Mouse (Mus musculus) layer of hippocampus, adult 6 months (tissue): ENCODE data around the gene Brd9. TPM values are rescaled to one million over a fixed set of nuclear protein-coding genes. Genes with fewer than 3 reads are reported as not detected.

Experiments used
- long read RNA-seq, 2 experiments: library from polyadenylated mRNA; unstranded; transcript quantifications; one replicate each; pipeline ENCODE4 v2.0.0; 2019 to 2020
- microRNA-seq: library from miRNA; unstranded; fragments of <30 nt; microRNA quantifications from one replicate; pipeline ENCODE4 v1.2.0, GENCODE M21; 2020
- polyA plus RNA-seq: library from polyadenylated mRNA; unstranded; fragments of <200 nt; fragmentation: Nextera tagmentation; gene quantifications from 2 replicates; pipeline ENCODE4 v1.2.3, GENCODE M21; 2021

Brd9 gene
- polyA plus RNA-seq, result 48.2 and 51.1 TPM in 2 replicates
- long read RNA-seq, experiment 1, transcript Brd9-201 (16 exons, 2,407 nt), result major isoform, 8 of 55 reads
- long read RNA-seq, experiment 1, partial matches to known transcripts, result 27 of 55 reads
- long read RNA-seq, experiment 1, other reads (novel, unspliced or antisense), result 14 of 55 reads
- long read RNA-seq, experiment 2, transcript Brd9-202 (14 exons, 3,893 nt), result minor isoform, 6 of 255 reads
- long read RNA-seq, experiment 2, transcript Brd9-201 (16 exons, 2,407 nt), result major isoform, 79 of 255 reads
- long read RNA-seq, experiment 2, transcript Brd9-206 (16 exons, 2,430 nt), result minor isoform, 24 of 255 reads
- long read RNA-seq, experiment 2, partial matches to known transcripts, result 44 of 255 reads
- long read RNA-seq, experiment 2, other reads (novel, unspliced or antisense), result 101 of 255 reads

DNA sequence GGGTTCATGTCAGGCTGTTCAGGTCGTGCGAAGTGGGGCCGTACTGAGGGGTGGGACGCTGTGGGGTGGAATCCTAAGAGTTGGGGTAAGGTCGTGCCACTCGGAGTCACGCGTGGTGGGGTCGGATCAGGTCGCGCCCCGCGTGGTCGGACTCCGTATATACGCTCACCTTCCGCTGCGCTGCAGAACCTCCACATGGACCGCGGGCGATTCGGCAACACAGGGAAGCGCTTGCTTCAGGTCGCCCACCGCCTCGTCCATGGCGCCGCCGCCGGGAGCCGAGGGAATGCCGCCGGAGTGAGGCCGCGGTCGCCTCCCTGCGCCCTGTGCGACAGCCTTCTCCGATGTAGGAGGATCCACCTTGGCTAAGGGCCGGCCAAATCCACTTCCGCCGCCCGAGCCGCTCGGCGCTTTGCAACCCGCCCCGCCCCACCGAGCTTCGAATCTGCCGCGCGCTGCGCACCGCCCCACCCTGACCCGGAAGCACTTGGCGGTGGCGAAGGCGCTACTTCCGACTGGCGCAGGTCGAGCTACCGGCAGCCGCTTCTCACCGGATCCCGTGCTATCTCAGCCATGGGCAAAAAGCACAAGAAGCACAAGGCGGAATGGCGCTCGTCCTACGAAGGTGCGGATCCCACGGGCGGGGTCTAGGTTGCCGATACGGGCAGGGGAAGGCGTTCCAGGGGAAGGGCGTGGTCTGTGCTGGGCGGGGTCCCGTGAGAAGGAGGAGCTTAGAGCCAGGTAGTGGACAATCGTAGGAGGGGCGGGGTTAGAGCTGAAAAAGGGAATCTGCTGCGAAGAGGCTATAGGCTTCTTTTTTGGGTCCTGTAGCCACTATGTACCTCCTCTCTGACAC lies at the start of gene Brd9, which contains the start of gene Trip13:
TSS of gene Brd9 (plus strand) at position 491 of the 856 bp plus-strand sequence.
TSS of gene Trip13 (minus strand) at position 464 of the 856 bp plus-strand sequence.

DNA sequence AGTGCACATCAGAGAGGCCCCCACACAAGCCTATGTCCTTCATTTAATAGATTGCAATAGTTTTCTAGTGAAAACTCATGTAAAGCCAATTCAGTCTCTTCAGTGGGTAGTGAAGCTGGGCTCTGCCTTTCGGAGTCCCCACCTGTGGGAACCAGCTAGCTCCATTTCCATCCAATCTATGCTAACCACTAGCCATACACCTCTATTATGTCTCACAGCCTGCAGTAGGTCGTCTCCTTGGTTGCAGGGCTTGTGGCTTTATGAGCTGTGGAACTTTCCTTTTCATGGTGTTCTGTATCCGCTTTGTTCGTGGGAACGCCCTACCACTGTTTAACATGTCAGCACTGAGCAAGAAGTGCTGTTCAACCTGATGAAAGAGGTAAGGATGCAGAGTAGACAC lies 25.9 kb downstream of the Brd9 start, which contains the start of gene Zdhhc11:
TSS of gene Zdhhc11 (plus strand) at position 301 of the 400 bp plus-strand sequence.

DNA sequence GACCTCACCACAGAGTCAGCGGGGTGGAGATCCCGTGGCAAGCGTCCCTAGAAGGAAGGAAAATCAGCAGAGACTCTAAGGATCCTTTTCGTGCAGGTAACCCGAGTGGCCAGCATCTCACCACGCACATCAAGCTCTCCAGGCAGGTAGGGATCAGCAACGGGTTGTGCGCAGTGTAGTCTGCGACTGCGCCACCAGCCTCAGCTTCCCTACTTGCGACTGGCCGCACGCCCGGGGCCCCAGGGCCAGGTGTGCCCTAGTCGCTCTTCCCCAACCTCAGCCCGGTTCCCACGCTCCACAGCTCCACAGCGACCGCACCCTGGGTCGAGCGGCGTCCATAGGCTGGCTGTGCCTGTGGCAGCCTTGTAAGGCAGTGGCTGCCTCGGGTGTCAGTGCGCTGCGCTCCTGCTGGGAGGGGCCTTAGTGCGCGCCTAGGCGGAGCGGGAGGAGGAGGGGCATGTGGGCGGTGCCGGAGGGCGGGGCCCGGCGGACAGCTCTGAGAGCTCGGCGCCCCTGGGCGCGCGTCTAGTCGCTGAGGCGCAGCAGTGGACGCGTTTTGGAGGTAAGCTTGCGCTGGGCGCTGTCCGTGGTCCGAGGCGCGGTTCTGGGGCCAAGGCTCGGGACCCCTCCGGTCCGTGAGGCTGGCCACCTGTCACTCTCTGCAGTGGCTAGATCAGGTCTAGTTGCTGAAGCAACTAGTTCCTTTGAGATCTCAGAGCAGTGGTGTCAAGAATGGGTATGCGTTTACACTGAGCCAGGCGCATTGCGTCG lies 71.5 kb downstream of the Brd9 start, which contains the start of gene Tppp:
TSS of gene Tppp (plus strand) at position 460 of the 771 bp plus-strand sequence.

Small RNAs within 50 kb of the gene (microRNA-seq; reads per million reads assigned to microRNA genes)
- not detected for gene Gm25197

Other genes starting within 250 kb of the Brd9 start
- 0.35 and 0.44 TPM in 2 replicates for gene Slc6a19, start 232.9 kb upstream of the Brd9 start, polyA plus RNA-seq
- gene Slc12a7, start 204.7 kb upstream of the Brd9 start, polyA plus RNA-seq, result 1.4 and 2.1 TPM in 2 replicates
- gene Nkd2, start 90.2 kb upstream of the Brd9 start, polyA plus RNA-seq, result 3.2 and 3.8 TPM in 2 replicates
- gene Trip13, start within 50 bp of the Brd9 start, polyA plus RNA-seq, result 0.55 and 1.2 TPM in 2 replicates
- not detected in 2 replicates for gene Zdhhc11, start 26.0 kb downstream of the Brd9 start, polyA plus RNA-seq
- 83.0 and 93.5 TPM in 2 replicates for gene Tppp, start 71.6 kb downstream of the Brd9 start, polyA plus RNA-seq
- gene Cep72, start 124.5 kb downstream of the Brd9 start, polyA plus RNA-seq, result 0.74 and 0.99 TPM in 2 replicates
- gene Slc9a3, start 183.6 kb downstream of the Brd9 start, polyA plus RNA-seq, result 0.10 and 0.52 TPM in 2 replicates